Mouse (Mus musculus) bone marrow macrophage, adult 2 months (primary cell): ENCODE data around the gene Sufu.

Experiments used
- CTCF ChIP-seq: IDR thresholded peaks from 2 replicates; pipeline ENCODE4 v1.5.1; 2012; ENCODE audit warnings: low read depth, mild to moderate bottlenecking, low read length, moderate library complexity
- POLR2A ChIP-seq: IDR thresholded peaks from 2 replicates; pipeline ENCODE4 v1.6.1; 2012; ENCODE audit warnings: mild to moderate bottlenecking, low read depth, low read length, borderline replicate concordance

GRCm38 (mm10) chr19:46444209-46444608, 47.5 kb downstream of the Sufu start:
- peak; percentile 57 for TF ChIP-seq CTCF
- no peak for TF ChIP-seq POLR2A
